Mouse (Mus musculus): ENCODE results near the gene Cish. TPM values are rescaled to one million over a fixed set of nuclear protein-coding genes. Genes with fewer than 3 reads are reported as not detected.

Gene Cish
- total RNA-seq, 2 experiments from 2014 or later, result 6.7 to 11.1 TPM

DNA sequence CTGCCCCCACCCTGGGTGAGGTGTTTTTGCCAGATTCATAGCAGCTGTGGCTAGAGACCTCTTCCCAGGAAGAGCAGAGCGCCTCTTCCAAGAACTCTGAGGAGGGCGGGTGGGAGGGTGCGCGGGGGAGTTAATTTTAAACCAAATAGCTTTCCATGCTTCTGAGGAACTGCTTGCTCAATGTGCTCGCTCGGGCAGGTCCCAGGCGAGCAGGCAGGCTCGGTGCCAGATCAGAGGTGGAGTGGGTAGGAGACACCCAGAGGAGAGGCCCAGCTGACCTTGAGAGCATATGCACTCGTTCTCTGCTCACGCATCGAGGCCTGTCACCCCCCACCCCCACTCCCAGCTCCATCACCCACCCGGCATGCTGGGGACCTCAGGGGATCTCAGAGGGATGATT is 12.1 kb downstream of the Cish start:
- peak in 1 of 2 experiments; percentile 43 for DNase-seq (ENCODE audit: low spot score in 2 of 2)
- intact Hi-C loops (cut with DNase I), result no loop called here

DNA sequence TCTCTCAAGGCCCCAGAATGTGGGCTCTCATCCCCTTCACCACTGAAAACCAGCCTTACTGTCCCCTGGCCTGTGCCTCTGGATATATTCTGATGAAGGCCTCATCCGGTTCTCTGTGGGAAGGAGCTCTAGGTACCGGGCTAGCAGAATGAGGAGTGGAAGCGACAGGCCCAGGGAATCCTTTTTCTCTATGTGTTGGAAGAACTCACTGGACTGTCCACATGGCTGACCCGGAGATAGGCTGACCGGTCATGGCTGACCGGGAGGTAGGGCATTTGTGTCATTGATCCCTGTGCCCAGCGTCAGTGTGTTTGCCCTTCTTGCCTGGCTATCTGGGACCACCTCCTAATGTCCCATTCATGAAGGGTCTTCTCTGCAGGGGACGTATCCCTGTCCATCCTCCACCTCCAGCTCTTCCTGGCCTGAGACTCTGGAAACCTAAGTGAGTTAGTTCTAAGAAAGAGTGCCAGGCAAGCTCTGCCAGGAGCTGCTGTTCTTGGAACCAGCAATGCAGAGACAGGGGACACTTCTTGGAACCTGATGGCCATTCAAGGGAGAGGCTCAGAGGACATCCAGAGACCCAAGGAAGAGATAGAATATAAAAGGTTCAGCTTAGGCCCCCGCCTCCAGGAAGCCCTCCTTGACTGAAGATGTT is 12.6 kb downstream of the Cish start:
- no peak for DNase-seq (ENCODE audit: low spot score in 2 of 2)
- intact Hi-C loops (cut with DNase I), result no loop called here

- intact Hi-C loops (cut with DNase I), result no loop called here
- DNase-seq (ENCODE audit: low spot score in 2 of 2), result no peak
These were observed 13.3 kb downstream of the Cish start for GRCm38 (mm10) chr9:107309171-107309570.

DNA sequence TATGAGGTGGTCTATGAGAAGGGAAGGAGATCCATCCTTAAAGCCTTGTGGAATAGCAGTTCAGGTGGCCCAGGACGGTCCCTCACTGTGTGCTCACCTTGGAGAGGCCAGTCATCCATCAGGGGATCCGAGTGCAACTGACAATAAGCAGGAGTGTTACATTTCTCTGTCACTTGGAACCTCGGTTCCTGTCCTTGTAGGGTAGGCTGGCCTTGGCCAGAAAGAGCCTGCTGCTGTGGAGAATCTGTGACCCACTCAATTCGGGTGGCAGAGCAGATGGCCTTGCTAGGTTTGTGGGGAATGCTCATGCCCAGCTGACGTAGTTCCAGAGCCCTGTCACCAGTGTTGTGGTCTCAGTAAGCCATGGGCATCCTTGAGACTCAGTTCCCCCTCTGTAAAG is 13.8 kb downstream of the Cish start:
- intact Hi-C loops (cut with DNase I), result no loop called here
- DNase-seq (ENCODE audit: low spot score in 2 of 2), result no peak

DNA sequence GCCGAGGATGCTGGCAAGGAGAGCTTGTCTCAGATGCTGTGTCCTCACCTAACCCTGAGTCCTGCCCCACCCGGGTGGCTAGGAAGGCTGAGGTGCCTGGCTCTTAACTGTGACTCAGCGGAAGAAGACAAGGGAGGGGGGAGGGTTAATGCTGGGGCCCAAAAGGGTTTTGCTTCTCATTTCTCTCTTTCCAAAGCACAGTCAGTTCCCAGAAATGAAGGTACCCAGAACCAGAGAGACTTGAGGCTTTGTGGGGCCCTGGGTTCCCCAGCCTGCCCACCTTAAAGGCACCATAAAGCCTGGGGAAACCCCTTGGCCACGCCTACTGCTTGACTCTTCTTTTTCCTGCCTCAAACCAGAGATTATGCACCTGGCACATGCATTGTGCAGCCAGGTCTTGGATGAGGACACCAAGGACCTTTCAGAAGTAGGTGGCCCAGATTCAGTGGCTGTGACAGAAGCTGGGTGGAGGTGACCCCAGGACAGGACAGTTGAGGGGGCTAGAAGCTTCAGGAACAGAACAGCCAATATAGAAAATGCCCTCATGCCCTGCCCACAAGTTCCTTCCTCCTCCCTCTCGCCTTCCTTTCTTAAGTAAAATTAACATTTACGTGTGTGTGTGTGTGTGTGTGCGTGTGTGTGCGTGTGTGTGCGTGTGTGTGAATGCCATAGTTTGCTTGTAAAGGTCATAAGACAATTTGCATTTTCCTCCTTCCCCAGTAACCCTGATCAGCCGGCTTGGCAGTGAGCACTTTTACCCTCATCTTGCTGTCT is 17.2 kb downstream of the Cish start:
- intact Hi-C loops (cut with DNase I), result no loop called here
- DNase-seq (ENCODE audit: low spot score in 2 of 2), result no peak

DNA sequence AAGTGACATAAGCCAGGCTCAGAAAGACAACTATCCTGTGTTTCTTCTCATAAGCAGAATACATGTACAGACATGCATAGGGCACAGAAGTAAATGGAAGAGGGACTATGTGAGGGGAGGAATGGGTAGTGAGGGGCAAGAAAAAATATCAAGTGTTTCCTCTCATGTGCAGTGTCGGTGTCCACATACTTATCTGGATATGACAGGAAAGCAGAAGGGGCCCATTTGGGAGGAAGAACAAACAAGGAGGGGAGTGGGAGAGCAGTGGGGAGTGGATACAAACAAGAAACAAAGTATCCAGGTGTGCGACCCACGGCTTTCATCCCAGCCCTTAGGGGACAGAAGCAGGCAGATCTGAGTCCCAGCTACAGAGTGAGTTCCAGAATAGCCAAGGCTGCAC is 18.1 kb downstream of the Cish start:
- intact Hi-C loops (cut with DNase I), result no loop called here
- DNase-seq (ENCODE audit: low spot score in 2 of 2), result no peak

DNA sequence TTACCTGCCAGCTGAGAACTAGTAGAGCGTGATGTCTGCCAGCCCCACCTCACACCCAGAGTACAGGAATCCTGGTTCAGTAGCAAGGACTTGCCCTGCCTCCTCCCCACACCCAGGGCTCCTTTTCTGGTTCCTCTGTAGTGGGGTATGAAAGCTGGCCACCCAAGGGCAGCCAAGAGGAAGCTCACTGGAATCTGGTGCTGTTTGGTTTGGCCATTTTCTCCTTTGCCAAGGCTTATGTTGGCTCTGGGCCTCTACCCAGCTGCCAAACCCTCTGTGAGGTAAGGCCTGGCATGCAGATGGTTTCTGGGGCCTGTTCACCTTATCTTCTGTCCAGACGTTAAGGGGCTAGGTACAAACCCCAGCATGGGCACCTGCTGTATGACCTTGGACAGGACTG is 20.0 kb downstream of the Cish start:
- intact Hi-C loops (cut with DNase I), result no loop called here
- no peak for DNase-seq (ENCODE audit: low spot score in 2 of 2)

GRCm38 (mm10) chr9:107322461-107323050 is 26.7 kb downstream of the Cish start:
- DNase-seq (ENCODE audit: low spot score in 2 of 2), result no peak
- intact Hi-C loops (cut with DNase I), result no loop called here

DNA sequence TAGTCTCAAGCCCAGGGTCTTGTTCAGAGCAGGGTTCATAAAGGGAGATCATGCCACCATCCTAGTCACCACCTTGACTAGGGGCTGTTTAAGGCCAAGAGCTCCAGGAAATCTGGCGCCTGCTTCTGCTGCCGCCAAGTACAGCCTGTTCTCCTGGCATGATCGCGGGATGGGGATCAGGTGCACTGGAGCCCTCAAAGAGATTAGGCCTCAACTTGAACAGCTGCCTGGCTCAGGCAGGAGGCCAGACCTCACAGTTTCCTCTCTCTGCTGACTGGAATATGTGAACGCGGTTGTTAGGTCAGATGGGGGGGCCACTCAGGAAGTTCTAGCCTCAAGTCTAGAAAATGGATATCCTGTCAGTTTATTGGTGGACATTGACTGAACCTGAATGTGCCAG is 27.7 kb downstream of the Cish start:
- peak in 1 of 2 experiments; percentile 49 for DNase-seq (ENCODE audit: low spot score in 2 of 2)
- intact Hi-C loops (cut with DNase I), result no loop called here

DNA sequence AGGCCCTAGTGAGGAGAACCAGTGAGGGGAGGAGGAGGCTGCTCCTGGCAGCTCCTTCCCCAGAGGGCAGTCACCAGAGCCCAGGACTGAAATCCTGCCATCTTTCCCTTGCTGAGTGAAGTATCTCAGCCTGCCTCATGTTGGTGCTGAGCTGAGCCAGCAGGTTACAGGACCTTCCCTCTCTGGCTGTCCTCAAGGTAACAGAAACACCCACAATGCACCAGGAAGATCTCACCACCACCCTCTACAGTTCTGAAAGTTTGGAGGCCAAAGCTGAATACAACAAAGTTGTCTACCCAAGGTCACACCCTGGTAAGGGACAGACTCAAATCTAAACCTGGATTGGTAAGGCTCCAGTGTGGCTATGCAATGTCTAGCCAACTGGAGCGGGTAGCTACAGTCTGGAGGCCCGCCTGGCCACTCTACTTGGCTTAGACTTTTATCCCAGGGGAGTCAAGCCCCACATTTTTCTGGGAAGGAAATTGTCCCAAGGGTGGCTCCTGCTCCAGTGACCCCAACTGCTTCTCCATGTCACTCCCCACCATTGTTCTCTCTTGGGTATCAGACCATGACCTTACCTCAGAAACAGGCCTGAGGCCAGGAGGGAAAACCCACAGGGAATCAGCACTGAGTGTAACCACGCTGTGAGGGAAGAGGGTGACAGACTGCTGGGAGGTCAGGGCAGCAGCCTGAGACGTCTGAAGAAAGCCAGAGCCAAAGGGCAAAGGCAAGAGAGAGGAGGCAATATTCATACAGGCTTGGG is 29.2 kb downstream of the Cish start:
- intact Hi-C loops (cut with DNase I), result no loop called here
- DNase-seq (ENCODE audit: low spot score in 2 of 2), result no peak

DNA sequence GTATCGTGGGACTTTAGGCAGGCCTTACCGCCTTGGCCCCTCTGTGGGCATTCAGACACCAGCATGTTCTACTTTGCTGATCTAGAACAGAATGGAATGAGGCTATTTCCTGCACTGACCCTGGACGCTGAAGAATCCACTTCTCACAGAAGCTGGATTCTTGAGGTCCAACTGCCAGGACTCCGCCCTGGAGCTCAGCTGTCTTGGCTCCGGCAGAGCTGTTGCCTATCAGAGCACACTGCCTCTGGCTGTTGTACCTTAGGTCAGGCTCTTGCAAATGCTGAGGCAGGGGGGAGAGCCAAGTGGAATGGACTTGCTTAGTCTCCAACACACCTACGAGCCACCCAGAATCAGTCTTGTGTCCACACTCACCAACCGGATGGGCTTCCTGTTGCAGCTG is 30.1 kb downstream of the Cish start:
- intact Hi-C loops (cut with DNase I), result no loop called here
- no peak for DNase-seq (ENCODE audit: low spot score in 2 of 2)

GRCm38 (mm10) chr9:107327879-107328620 is 32.2 kb downstream of the Cish start:
- intact Hi-C loops (cut with DNase I), result no loop called here
- no peak for DNase-seq (ENCODE audit: low spot score in 2 of 2)

DNA sequence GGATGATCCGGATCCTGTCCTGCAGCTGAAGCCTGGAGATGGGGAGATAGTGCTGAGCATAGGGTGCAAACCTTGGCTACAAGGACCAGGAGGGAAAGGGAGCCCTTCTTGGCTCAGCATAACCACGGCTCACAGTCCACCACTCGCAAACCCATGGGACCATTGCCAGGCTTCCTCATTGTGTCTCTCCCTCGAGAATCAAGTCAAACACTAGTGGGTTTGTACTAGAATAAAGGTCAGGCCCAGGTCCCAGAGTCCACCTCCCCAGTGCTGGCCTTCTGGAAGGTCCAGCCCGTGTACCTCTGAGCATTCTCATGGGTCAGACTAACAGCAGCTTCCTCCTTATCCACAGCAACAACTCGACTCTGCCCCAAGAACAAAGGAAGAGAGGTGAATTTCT is 35.0 kb downstream of the Cish start:
- DNase-seq (ENCODE audit: low spot score in 2 of 2), result no peak
- intact Hi-C loops (cut with DNase I), result no loop called here

DNA sequence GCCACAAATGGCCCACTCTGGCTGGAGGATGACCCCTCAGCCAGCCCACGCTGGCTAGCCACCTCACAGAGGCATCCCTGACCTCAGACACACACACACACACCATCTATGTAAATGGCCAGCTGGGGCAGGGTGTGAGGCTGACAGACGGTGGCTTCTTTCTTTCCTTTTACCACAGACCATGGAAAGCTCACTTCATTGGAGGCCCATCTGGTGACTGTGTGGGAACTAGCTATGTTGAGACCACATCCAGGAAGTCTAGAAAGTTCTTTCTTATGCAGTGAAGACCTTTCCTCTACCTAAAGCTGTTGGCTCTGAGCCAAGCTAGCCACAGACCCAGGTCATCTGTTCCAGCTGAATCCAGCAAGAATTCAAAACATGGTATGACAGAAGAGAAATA is 37.9 kb downstream of the Cish start:
- intact Hi-C loops (cut with DNase I), result no loop called here

GRCm38 (mm10) chr9:107334356-107334755 is 38.5 kb downstream of the Cish start:
- intact Hi-C loops (cut with DNase I), result no loop called here
- no peak for DNase-seq (ENCODE audit: low spot score in 2 of 2)

More for the DNA sequence above, 37.9 kb downstream of the Cish start:
- no peak for DNase-seq (ENCODE audit: low spot score in 2 of 2)

DNA sequence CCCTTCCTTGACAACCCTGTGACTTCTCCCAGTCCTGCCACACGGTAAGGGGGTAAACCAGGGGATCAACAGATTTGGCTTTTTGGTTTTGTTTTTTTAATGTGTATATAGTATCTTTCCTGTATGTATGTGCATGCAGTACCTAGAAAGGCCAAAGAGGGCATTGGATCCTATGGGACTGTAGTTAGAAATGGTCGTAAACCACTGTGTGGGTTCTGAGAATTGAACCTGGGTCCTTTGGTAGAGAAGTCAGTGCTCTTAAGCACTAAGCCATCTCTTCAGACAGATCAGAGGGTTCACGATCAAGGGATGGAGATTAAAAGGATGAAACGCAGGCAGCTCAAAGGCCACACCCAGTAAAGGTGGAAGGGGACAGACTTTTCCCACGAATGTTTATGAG is 39.2 kb downstream of the Cish start:
- intact Hi-C loops (cut with DNase I), result no loop called here
- DNase-seq (ENCODE audit: low spot score in 2 of 2), result no peak

GRCm38 (mm10) chr9:107335909-107336308 is 40.1 kb downstream of the Cish start:
- intact Hi-C loops (cut with DNase I), result loop anchor here (1.0 kb wide), 1 partner anchor 42 kb away; no protein-coding TSS in a partner anchor
- DNase-seq (ENCODE audit: low spot score in 2 of 2), result peak; percentile 73 to 74

GRCm38 (mm10) chr9:107336386-107336785 is 40.6 kb downstream of the Cish start:
- DNase-seq (ENCODE audit: low spot score in 2 of 2), result no peak
- intact Hi-C loops (cut with DNase I), result loop anchor here (1.0 kb wide), 1 partner anchor 42 kb away; no protein-coding TSS in a partner anchor

GRCm38 (mm10) chr9:107338172-107338883 is 42.5 kb downstream of the Cish start, which contains the start of gene Hemk1:
Gene Hemk1 (minus strand): TSS chr9:107338350.
- peak; percentile 73 to 82 for DNase-seq (ENCODE audit: low spot score in 2 of 2)
- intact Hi-C loops (cut with DNase I), result no loop called here

Measured in left cerebral cortex, postnatal 14 days (tissue).